Mouse (Mus musculus) heart, embryonic 16.5 days (tissue): ENCODE measurements around the gene Fez2. TPM values are rescaled to one million over a fixed set of nuclear protein-coding genes. Genes with fewer than 3 reads are reported as not detected.
A peak's percentile ranks its signal among the peaks of the same experiment; 100 is the strongest.

Source experiments
- ATAC-seq: fragments of 200-750 bp; cut with Nextera tagmentation; replicated peaks from 2 replicates; pipeline ENCODE4 v1.8.0; 2017; ENCODE audit warnings: moderate number of reproducible peaks; ENCODE audit not compliant: insufficient read depth, low FRiP score; ENCODE audit errors: extremely low read depth
- H3K27ac ChIP-seq: fragments of 300-500 bp; sonication (generic); 2 replicates; pipeline ENCODE4 v1.5.1; 2014; ENCODE audit warnings: mild to moderate bottlenecking, low read length, control low read depth, moderate library complexity
- H3K27me3 ChIP-seq: fragments of 300-500 bp; sonication (generic); 2 replicates; pipeline ENCODE4 v1.6.1; 2014; ENCODE audit warnings: low read length, mixed read lengths; ENCODE audit not compliant: control insufficient read depth, insufficient read depth
- H3K36me3 ChIP-seq: fragments of 300-500 bp; sonication (generic); 2 replicates; pipeline ENCODE4 v1.6.1; 2014; ENCODE audit not compliant: control insufficient read depth, insufficient read depth
- H3K4me1 ChIP-seq: fragments of 300-500 bp; sonication (generic); 2 replicates; pipeline ENCODE4 v1.6.1; 2014; ENCODE audit warnings: low read length, mixed read lengths; ENCODE audit not compliant: control insufficient read depth, insufficient read depth
- H3K4me2 ChIP-seq: fragments of 300-500 bp; sonication (generic); 2 replicates; pipeline ENCODE4 v1.6.1; 2014; ENCODE audit warnings: low read depth, mild to moderate bottlenecking, control low read depth, low read length
- H3K4me3 ChIP-seq: fragments of 300-500 bp; sonication (generic); 2 replicates; pipeline ENCODE4 v1.5.1; 2014; ENCODE audit warnings: mild to moderate bottlenecking, control low read depth, low read length
- H3K9ac ChIP-seq: fragments of 300-500 bp; sonication (generic); 2 replicates; pipeline ENCODE4 v1.6.1; 2014; ENCODE audit warnings: low read length, control low read depth
- H3K9me3 ChIP-seq: fragments of 300-500 bp; sonication (generic); replicated peaks from 2 replicates; pipeline ENCODE4 v1.6.1; 2016; ENCODE audit warnings: low read length; ENCODE audit not compliant: control insufficient read depth
- WGBS: fragments of 180-500 bp; shearing (Covaris S2); extraction: QIAGEN DNeasy Blood & Tissue Kit; methylation state at CpG from one replicate; pipeline ENCODE4 v1.1.7; 2014; 5-methylcytosine and 5-hydroxymethylcytosine counted together
- polyA plus RNA-seq: library from polyadenylated mRNA; unstranded; fragments of >200 nt; fragmentation: Nextera tagmentation; extraction: Ambion mirVana; gene quantifications from 2 replicates; pipeline ENCODE4 v1.2.1, GENCODE M21; 2015

Fez2 gene
- polyA plus RNA-seq, 1 experiment from 2014 or later, result 62.9 TPM

- ATAC-seq, result no peak
- no peak overlapping the region for H3K4me2 ChIP-seq
- no peak overlapping the region for H3K9ac ChIP-seq
- 71% methylated on average over 8 of the region's 8 CpGs for WGBS
- H3K4me3 ChIP-seq, result no peak overlapping the region
- no peaks in the 10 kb centered on the region for H3K36me3 ChIP-seq
- H3K9me3 ChIP-seq, result peaks cover 9% of the 10 kb centered on the region
- peaks cover 4% of the 10 kb centered on the region; the same call in 1 of the 2 replicates for H3K4me1 ChIP-seq
- no peaks in the 10 kb centered on the region for H3K27me3 ChIP-seq
- no peak overlapping the region for H3K27ac ChIP-seq
These were observed 7.1 kb upstream of the Fez2 start for GRCm38 (mm10) chr17:78425026-78425425.

GRCm38 (mm10) chr17:78419216-78419615 lies 1.3 kb upstream of the Fez2 start:
- Histone ChIP-seq H3K9me3 (no peaks in the 10 kb centered on the region), H3K4me2 (no peak overlapping the region), H3K4me3 (no peak overlapping the region), H3K4me1 (peaks cover 10% of the 10 kb centered on the region), H3K9ac (no peak overlapping the region), H3K36me3 (no peaks in the 10 kb centered on the region), H3K27ac (no peak overlapping the region), H3K27me3 (no peaks in the 10 kb centered on the region)
- 58% methylated on average over 4 of the region's 4 CpGs for WGBS
- no peak for ATAC-seq

GRCm38 (mm10) chr17:78415255-78415654 lies 2.7 kb downstream of the Fez2 start:
- H3K4me3 ChIP-seq, result no peak overlapping the region

GRCm38 (mm10) chr17:78409900-78410299 lies 8.1 kb downstream of the Fez2 start:
- Histone ChIP-seq H3K4me2 (no peak overlapping the region), H3K27me3 (no peaks in the 10 kb centered on the region), H3K4me1 (peaks cover 3% of the 10 kb centered on the region; the same call in 1 of the 2 replicates), H3K9me3 (no peaks in the 10 kb centered on the region), H3K27ac (no peak overlapping the region), H3K9ac (no peak overlapping the region), H3K36me3 (peaks cover 13% of the 10 kb centered on the region; the same call in 1 of the 2 replicates), H3K4me3 (no peak overlapping the region)
- WGBS, result 58% methylated on average over 2 of the region's 2 CpGs
- no peak for ATAC-seq

More at GRCm38 (mm10) chr17:78415255-78415654, 2.7 kb downstream of the Fez2 start:
- peak overlapping the region; percentile 19; the same call in 1 of the 2 replicates for H3K4me2 ChIP-seq
- 48% methylated on average over 2 of the region's 2 CpGs for WGBS
- no peak overlapping the region for H3K9ac ChIP-seq
- no peaks in the 10 kb centered on the region for H3K9me3 ChIP-seq
- no peak overlapping the region for H3K27ac ChIP-seq
- peaks cover 10% of the 10 kb centered on the region for H3K4me1 ChIP-seq
- no peak for ATAC-seq
- H3K36me3 ChIP-seq, result peaks cover 8% of the 10 kb centered on the region; the same call in 1 of the 2 replicates
- no peaks in the 10 kb centered on the region for H3K27me3 ChIP-seq

GRCm38 (mm10) chr17:78408386-78408785 lies 9.6 kb downstream of the Fez2 start:
- WGBS, result 85% methylated on average over 10 of the region's 10 CpGs
- H3K4me1 ChIP-seq, result peaks cover 11% of the 10 kb centered on the region
- H3K36me3 ChIP-seq, result peaks cover 19% of the 10 kb centered on the region; the same call in 1 of the 2 replicates
- H3K4me2 ChIP-seq, result no peak overlapping the region
- no peak overlapping the region for H3K4me3 ChIP-seq
- no peaks in the 10 kb centered on the region for H3K27me3 ChIP-seq
- no peak overlapping the region for H3K27ac ChIP-seq
- ATAC-seq, result no peak
- H3K9ac ChIP-seq, result no peak overlapping the region
- H3K9me3 ChIP-seq, result no peaks in the 10 kb centered on the region

GRCm38 (mm10) chr17:78407581-78407980 lies 10.4 kb downstream of the Fez2 start:
- no peak overlapping the region for H3K4me3 ChIP-seq
- no peak; the same call in 1 of the 2 replicates for ATAC-seq
- WGBS, result 27% methylated on average over 4 of the region's 4 CpGs
- H3K4me2 ChIP-seq, result no peak overlapping the region
- no peaks in the 10 kb centered on the region for H3K27me3 ChIP-seq
- H3K36me3 ChIP-seq, result peaks cover 20% of the 10 kb centered on the region; the same call in 1 of the 2 replicates
- peaks cover 11% of the 10 kb centered on the region for H3K4me1 ChIP-seq
- no peak overlapping the region for H3K9ac ChIP-seq
- H3K27ac ChIP-seq, result no peak overlapping the region
- no peaks in the 10 kb centered on the region for H3K9me3 ChIP-seq

- Histone ChIP-seq H3K9me3 (no peaks in the 10 kb centered on the region), H3K36me3 (peaks cover 19% of the 10 kb centered on the region; the same call in 1 of the 2 replicates), H3K27me3 (no peaks in the 10 kb centered on the region), H3K4me1 (peaks cover 14% of the 10 kb centered on the region), H3K4me2 (no peak overlapping the region), H3K27ac (peak overlapping the region; percentile 79), H3K4me3 (no peak overlapping the region), H3K9ac (no peak overlapping the region)
- ATAC-seq, result no peak
- WGBS, result 80% methylated on average over 10 of the region's 10 CpGs
These were observed 11.1 kb downstream of the Fez2 start for GRCm38 (mm10) chr17:78406854-78407253.

- Histone ChIP-seq H3K27me3 (no peaks in the 10 kb centered on the region), H3K36me3 (peaks cover 15% of the 10 kb centered on the region; the same call in 1 of the 2 replicates), H3K4me1 (peaks cover 20% of the 10 kb centered on the region), H3K27ac (no peak overlapping the region), H3K9ac (no peak overlapping the region), H3K4me3 (no peak overlapping the region), H3K9me3 (no peaks in the 10 kb centered on the region), H3K4me2 (no peak overlapping the region)
- no peak for ATAC-seq
- WGBS, result 87% methylated on average over 3 of the region's 3 CpGs
These were observed 12.6 kb downstream of the Fez2 start for GRCm38 (mm10) chr17:78405336-78405735.

GRCm38 (mm10) chr17:78403804-78404203 lies 14.1 kb downstream of the Fez2 start:
- Histone ChIP-seq H3K27ac (peak overlapping the region; percentile 4; the same call in 1 of the 2 replicates), H3K4me1 (peaks cover 23% of the 10 kb centered on the region), H3K4me2 (no peak overlapping the region), H3K4me3 (no peak overlapping the region), H3K9me3 (no peaks in the 10 kb centered on the region), H3K27me3 (no peaks in the 10 kb centered on the region), H3K36me3 (peaks cover 20% of the 10 kb centered on the region; the same call in 1 of the 2 replicates), H3K9ac (no peak overlapping the region)
- peak; percentile 58; the same call in 1 of the 2 replicates for ATAC-seq
- 37% methylated on average over 9 of the region's 9 CpGs for WGBS
